Mouse (Mus musculus) myocyte (in vitro differentiated cells): ENCODE results near the gene Pcp4.

Experiments used
- MYOG ChIP-seq, 3 experiments: IDR thresholded peaks; one replicate each; pipeline ENCODE4 v1.6.1; 2011; ENCODE audit warnings: control low read depth in 2 of 3, low read depth in 2 of 3, mild to moderate bottlenecking in 2 of 3; ENCODE audit not compliant: insufficient read length in 2 of 3, control insufficient read depth in 1 of 3, insufficient read depth in 1 of 3
- POLR2A ChIP-seq: IDR thresholded peaks from one replicate; pipeline ENCODE4 v1.6.1; 2011; ENCODE audit warnings: low read depth, mild to moderate bottlenecking, control low read depth, moderate library complexity; ENCODE audit not compliant: insufficient read length

DNA sequence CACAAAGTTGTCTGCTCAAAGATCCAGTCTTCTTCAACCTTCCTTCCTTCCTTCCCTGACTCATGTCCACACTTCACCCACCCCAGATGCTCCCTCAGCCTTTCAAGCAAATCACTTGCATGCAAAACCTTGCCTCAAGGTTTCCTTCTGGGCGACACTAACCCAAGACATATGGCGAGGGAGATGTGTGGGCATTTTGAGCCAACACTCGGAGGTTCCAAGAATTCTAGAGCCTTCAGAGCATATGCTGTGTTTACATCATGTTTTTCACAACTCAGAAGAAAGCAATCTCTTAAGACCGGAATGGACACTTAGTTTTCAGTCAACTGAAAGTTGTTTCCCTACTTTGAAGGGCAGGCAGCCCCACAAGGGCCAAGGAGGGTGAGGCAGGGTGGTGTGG, 67.9 kb downstream of the Pcp4 start:
- TF ChIP-seq MYOG (IDR thresholded peaks at IDR 0.05; ENCODE audit: control insufficient read depth in 1 of 3, insufficient read depth in 1 of 3, insufficient read length in 2 of 3, low read depth in 2 of 3), result no peak
- TF ChIP-seq POLR2A, result no peak
